Mouse (Mus musculus) adrenal gland, adult 18-20 months (tissue): ENCODE measurements at regions not wholly inside any gene's neighbourhood (a gene's known extent, or its start where the extent isn't known, plus 50 kb on each side); places are given as distances from the start of the nearest gene placed in this dataset.

ENCODE experiments used
- DNase-seq, 2 experiments: peaks; one replicate each; pipeline ENCODE4 v3.0.0; 2021 to 2022; ENCODE audit warnings: low spot score in 2 of 2

DNA sequence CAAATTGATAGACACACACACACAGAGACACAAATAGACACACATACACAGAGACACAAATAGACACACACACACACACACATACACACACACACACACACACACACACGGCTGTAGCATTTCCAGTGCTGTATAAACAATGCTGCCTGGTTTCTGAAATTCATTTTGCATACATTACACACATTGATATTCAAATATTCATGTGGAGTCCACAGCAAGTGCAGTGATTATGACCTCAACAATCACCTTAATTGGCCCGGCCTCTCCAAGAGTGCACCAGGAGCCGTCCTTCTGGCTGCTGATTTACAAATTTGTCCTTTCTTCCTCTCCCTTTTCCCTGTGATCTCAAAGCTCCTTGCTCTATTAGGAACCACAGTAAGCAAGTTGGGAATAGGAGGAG lies 61.2 kb upstream of the Lhx8 start:
- DNase-seq = no peak

DNA sequence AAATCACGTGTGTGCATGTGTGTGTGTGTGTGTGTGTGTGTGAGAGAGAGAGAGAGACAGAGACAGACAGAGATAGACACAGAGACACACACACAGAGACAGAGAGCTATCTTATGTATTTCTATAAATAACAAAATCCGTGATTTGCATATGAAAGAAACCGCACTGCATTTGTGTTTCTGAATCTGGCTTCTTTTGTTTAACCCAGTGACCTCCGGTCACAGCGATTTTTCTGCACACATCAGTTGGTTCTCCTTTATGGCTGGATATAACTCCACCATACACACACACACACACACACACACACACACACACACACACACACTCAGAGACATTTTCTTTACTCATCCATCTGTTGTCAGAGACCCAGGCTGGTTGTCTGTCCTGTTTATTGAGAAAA lies 58.2 kb upstream of the Lhx8 start:
- DNase-seq = no peak

DNA sequence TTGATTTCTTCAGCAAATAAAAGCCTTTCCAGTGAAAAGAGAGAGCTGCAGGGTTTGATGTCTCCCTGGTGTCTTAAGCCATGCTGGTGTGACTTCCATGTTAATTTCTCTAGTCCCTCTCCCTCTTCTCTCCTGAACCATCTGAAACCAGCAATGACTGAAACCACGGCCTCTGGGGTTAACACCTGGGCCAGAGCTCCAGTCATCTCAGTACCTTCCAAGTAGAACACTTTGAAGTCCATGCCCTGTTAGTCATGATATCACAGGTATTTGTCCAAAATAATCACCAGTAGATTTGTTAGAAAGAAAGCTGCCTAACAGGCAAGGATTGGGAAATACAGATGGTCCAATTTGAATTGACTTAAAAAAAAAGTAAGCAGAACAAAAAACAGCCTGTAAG lies 56.8 kb upstream of the Lhx8 start:
- DNase-seq = no peak

DNA sequence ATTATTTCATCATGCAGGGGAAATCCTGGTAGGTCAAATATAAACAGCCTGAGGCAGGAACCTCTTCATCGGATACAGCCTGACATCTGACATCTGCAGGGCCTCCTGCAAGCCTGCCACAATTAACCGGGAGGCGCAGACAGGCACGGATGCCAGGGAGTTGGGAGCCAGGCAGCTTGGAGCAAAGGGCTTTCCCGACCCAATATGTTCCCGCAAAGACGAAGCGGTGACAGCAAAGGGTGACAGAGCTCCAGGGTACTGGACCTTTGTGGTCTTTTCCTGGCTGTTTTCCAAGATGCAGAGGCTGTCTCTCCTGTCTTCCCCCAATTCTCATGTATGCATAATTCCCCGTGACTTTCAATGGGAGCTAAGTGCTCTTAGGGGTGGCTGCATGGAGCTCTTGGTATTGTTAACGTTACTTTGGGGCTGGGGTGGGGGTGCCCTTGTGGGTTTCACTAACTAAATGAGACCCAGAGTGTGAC lies 55.4 kb upstream of the Lhx8 start:
- no peak for DNase-seq

DNA sequence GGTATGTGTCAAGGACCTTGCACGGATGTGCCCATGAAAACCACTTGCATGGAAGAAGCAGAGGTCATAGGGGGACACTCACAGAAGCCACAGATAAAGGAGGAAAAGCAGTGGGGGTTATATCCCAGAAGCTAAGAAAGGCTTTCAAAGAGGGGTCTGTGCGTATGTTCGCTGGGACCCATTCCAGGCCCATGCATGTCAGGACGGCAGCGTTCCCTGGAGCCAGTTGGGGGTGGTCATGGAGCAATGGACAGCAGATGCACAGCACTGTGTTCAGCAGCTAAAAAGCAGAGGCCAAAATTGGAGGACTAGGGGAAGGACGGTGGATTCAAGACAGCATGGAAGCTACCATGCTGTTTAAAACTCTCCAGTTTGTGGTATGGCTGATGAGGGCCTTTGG lies 52.4 kb upstream of the Lhx8 start:
- DNase-seq = no peak

DNA sequence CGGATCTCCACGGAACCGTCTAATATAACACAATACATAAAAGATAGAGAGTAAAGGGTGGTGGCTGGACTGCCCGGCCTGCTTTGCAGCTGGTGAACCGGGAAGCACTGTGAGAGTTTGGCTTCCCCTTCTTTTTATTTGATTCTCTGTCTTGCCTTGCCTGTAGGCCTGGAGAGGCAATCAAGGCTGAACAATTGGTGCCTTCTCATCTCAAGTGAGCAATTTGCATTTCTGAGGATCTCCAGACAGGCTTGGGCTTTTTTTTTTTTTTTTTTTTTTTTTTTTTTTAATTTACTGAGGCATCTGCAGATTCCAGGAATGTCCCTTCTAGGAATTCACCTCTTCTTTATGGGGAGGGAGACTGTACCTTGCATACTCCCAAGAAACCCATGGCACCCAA lies 51.1 kb upstream of the Lhx8 start:
- no peak for DNase-seq
